Mouse (Mus musculus) intestine, embryonic 14.5 days (tissue): Measurements from ENCODE around the gene Nox4. TPM values are rescaled to one million over a fixed set of nuclear protein-coding genes. Genes with fewer than 3 reads are reported as not detected.

Experiments used
- ATAC-seq: fragments of 200-750 bp; cut with Nextera tagmentation; replicated peaks from 2 replicates; pipeline ENCODE4 v1.8.0; 2017; ENCODE audit warnings: low read depth, moderate number of reproducible peaks, moderate TSS enrichment, moderate library complexity; ENCODE audit not compliant: low FRiP score, low TSS enrichment
- DNase-seq: peaks from one replicate; pipeline ENCODE4 v3.0.0-alpha.2; 2018; ENCODE audit warnings: low spot score
- H3K27ac ChIP-seq: fragments of 300-500 bp; sonication (generic); 2 replicates; pipeline ENCODE4 v1.5.1; 2014; ENCODE audit warnings: low read depth, mild to moderate bottlenecking, control low read depth
- H3K27me3 ChIP-seq: fragments of 300-500 bp; sonication (generic); replicated peaks from 2 replicates; pipeline ENCODE4 v1.6.1; 2014; ENCODE audit warnings: low read length, control low read depth; ENCODE audit not compliant: control insufficient read depth, insufficient read depth
- H3K36me3 ChIP-seq: fragments of 300-500 bp; sonication (generic); 2 replicates; pipeline ENCODE4 v1.6.1; 2014; ENCODE audit warnings: low read length, control low read depth; ENCODE audit not compliant: control insufficient read depth, insufficient read depth
- H3K4me1 ChIP-seq: fragments of 300-500 bp; sonication (generic); replicated peaks from 2 replicates; pipeline ENCODE4 v1.6.1; 2014; ENCODE audit warnings: low read length, control low read depth, mixed read lengths; ENCODE audit not compliant: control insufficient read depth, insufficient read depth
- H3K4me2 ChIP-seq: fragments of 300-500 bp; sonication (generic); 2 replicates; pipeline ENCODE4 v1.6.1; 2014; ENCODE audit warnings: low read length
- H3K4me3 ChIP-seq: fragments of 300-500 bp; sonication (generic); 2 replicates; pipeline ENCODE4 v1.5.1; 2014; ENCODE audit warnings: low read depth, low read length, control low read depth, mixed read lengths
- H3K9ac ChIP-seq: fragments of 300-500 bp; sonication (generic); 2 replicates; pipeline ENCODE4 v1.6.1; 2014; ENCODE audit warnings: mild to moderate bottlenecking, low read length
- H3K9me3 ChIP-seq: fragments of 300-500 bp; sonication (generic); 2 replicates; pipeline ENCODE4 v1.6.1; 2016; ENCODE audit warnings: low read length, control low read depth; ENCODE audit not compliant: control insufficient read depth
- WGBS: fragments of 180-500 bp; shearing (Covaris S2); extraction: QIAGEN DNeasy Blood & Tissue Kit; methylation state at CpG from one replicate; pipeline ENCODE4 v1.1.7; 2014; 5-methylcytosine and 5-hydroxymethylcytosine counted together
- polyA plus RNA-seq: library from polyadenylated mRNA; unstranded; fragments of >200 nt; fragmentation: Nextera tagmentation; extraction: Ambion mirVana; gene quantifications from 2 replicates; pipeline ENCODE4 v1.2.1, GENCODE M21; 2014

Nox4 gene
- polyA plus RNA-seq, 1 experiment from 2014 or later, result 4.8 TPM

- no peaks in the 10 kb centered on the region for H3K27me3 ChIP-seq
- WGBS, result 88% methylated on average over 5 of the region's 5 CpGs
- no peak overlapping the region for H3K9ac ChIP-seq
- DNase-seq (no peak), ATAC-seq (no peak)
- H3K36me3 ChIP-seq, result no peaks in the 10 kb centered on the region; the same call in 1 of the 2 replicates
- H3K4me1 ChIP-seq, result no peaks in the 10 kb centered on the region
- H3K4me2 ChIP-seq, result no peak overlapping the region
- no peak overlapping the region for H3K27ac ChIP-seq
- H3K4me3 ChIP-seq, result no peak overlapping the region
- no peaks in the 10 kb centered on the region for H3K9me3 ChIP-seq
Measured at GRCm38 (mm10) chr7:87330782-87331558, 85.1 kb downstream of the Nox4 start.

GRCm38 (mm10) chr7:87345598-87345997 is 99.7 kb downstream of the Nox4 start:
- H3K9me3 ChIP-seq, result no peaks in the 10 kb centered on the region
- DNase-seq, result no peak
- no peak overlapping the region for H3K9ac ChIP-seq
- H3K27ac ChIP-seq, result no peak overlapping the region
- no peak for ATAC-seq
- no peaks in the 10 kb centered on the region for H3K4me1 ChIP-seq
- H3K4me3 ChIP-seq, result no peak overlapping the region
- H3K27me3 ChIP-seq, result no peaks in the 10 kb centered on the region
- WGBS, result 72% methylated on average over 3 of the region's 3 CpGs
- H3K4me2 ChIP-seq, result no peak overlapping the region
- H3K36me3 ChIP-seq, result no peaks in the 10 kb centered on the region

GRCm38 (mm10) chr7:87352818-87353217 is 106.9 kb downstream of the Nox4 start:
- H3K36me3 ChIP-seq, result no peaks in the 10 kb centered on the region
- ATAC-seq (no peak), DNase-seq (no peak)
- H3K27ac ChIP-seq, result no peak overlapping the region
- no peaks in the 10 kb centered on the region for H3K4me1 ChIP-seq
- no peak overlapping the region for H3K4me2 ChIP-seq
- no peak overlapping the region for H3K4me3 ChIP-seq
- H3K9ac ChIP-seq, result no peak overlapping the region
- 50% methylated on average over 2 of the region's 2 CpGs for WGBS
- H3K9me3 ChIP-seq, result no peaks in the 10 kb centered on the region
- no peaks in the 10 kb centered on the region for H3K27me3 ChIP-seq

GRCm38 (mm10) chr7:87367834-87368233 is 121.9 kb downstream of the Nox4 start:
- Histone ChIP-seq H3K4me3 (no peak overlapping the region), H3K9ac (no peak overlapping the region), H3K4me2 (no peak overlapping the region), H3K9me3 (no peaks in the 10 kb centered on the region), H3K4me1 (no peaks in the 10 kb centered on the region), H3K27me3 (no peaks in the 10 kb centered on the region), H3K36me3 (no peaks in the 10 kb centered on the region), H3K27ac (no peak overlapping the region)
- no peak for DNase-seq
- no peak for ATAC-seq

- no peaks in the 10 kb centered on the region for H3K36me3 ChIP-seq
- no peak overlapping the region for H3K9ac ChIP-seq
- no peaks in the 10 kb centered on the region for H3K9me3 ChIP-seq
- ATAC-seq (no peak), DNase-seq (no peak)
- WGBS, result 85% methylated on average over 1 of the region's 1 CpGs
- H3K27ac ChIP-seq, result no peak overlapping the region
- H3K27me3 ChIP-seq, result no peaks in the 10 kb centered on the region
- H3K4me1 ChIP-seq, result no peaks in the 10 kb centered on the region
- no peak overlapping the region for H3K4me3 ChIP-seq
- H3K4me2 ChIP-seq, result no peak overlapping the region
Measured at GRCm38 (mm10) chr7:87369131-87369530, 123.2 kb downstream of the Nox4 start.

- Histone ChIP-seq H3K9me3 (no peaks in the 10 kb centered on the region), H3K9ac (no peak overlapping the region), H3K27me3 (no peaks in the 10 kb centered on the region), H3K36me3 (no peaks in the 10 kb centered on the region), H3K4me3 (no peak overlapping the region), H3K27ac (no peak overlapping the region), H3K4me2 (no peak overlapping the region), H3K4me1 (no peaks in the 10 kb centered on the region)
- WGBS, result 71% methylated on average over 2 of the region's 2 CpGs
- ATAC-seq, result no peak
- DNase-seq, result no peak
Measured at GRCm38 (mm10) chr7:87370789-87371188, 124.9 kb downstream of the Nox4 start.

- Histone ChIP-seq H3K4me3 (no peak overlapping the region), H3K36me3 (no peaks in the 10 kb centered on the region), H3K4me2 (no peak overlapping the region), H3K4me1 (no peaks in the 10 kb centered on the region), H3K9ac (no peak overlapping the region), H3K9me3 (no peaks in the 10 kb centered on the region), H3K27me3 (no peaks in the 10 kb centered on the region), H3K27ac (no peak overlapping the region)
- 89% methylated on average over 2 of the region's 2 CpGs for WGBS
- DNase-seq (no peak), ATAC-seq (no peak)
Measured at GRCm38 (mm10) chr7:87371316-87371715, 125.4 kb downstream of the Nox4 start.

- no peak overlapping the region for H3K4me2 ChIP-seq
- H3K9ac ChIP-seq, result no peak overlapping the region
- H3K27me3 ChIP-seq, result no peaks in the 10 kb centered on the region
- no peaks in the 10 kb centered on the region for H3K4me1 ChIP-seq
- H3K9me3 ChIP-seq, result no peaks in the 10 kb centered on the region
- DNase-seq (no peak), ATAC-seq (no peak)
- no peak overlapping the region for H3K4me3 ChIP-seq
- no peak overlapping the region for H3K27ac ChIP-seq
- no peaks in the 10 kb centered on the region for H3K36me3 ChIP-seq
Measured at GRCm38 (mm10) chr7:87374322-87374721, 128.4 kb downstream of the Nox4 start.

GRCm38 (mm10) chr7:87374935-87375334 is 129.0 kb downstream of the Nox4 start:
- Histone ChIP-seq H3K36me3 (no peaks in the 10 kb centered on the region), H3K4me2 (no peak overlapping the region), H3K27me3 (no peaks in the 10 kb centered on the region), H3K4me3 (no peak overlapping the region), H3K9me3 (no peaks in the 10 kb centered on the region), H3K4me1 (no peaks in the 10 kb centered on the region), H3K27ac (no peak overlapping the region), H3K9ac (no peak overlapping the region)
- 75% methylated on average over 2 of the region's 2 CpGs for WGBS
- DNase-seq (no peak), ATAC-seq (no peak)
